9 mouse cellular contexts compared by ENCODE assay signal in the genomic region with DNA sequence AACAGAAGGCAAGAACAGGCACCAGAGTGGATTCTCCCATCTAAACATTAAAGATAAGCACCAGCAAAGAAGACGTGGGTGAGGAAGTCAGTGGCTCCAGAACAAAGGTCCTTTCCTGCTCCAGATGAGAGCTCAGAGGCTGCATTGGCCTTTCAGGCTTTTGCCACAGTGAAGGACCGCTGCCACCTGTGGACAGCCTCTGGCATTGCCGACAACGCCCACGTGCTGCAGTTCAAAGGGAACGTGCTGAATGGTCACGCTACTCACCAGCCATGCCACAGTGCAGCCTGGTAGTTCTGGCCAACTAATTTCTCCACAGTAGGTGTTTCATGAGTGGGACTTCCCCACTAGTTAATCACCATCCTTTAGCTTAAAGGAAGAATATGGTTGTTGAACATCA.
DNase-seq lines count a peak whose midpoint lies in the region; ATAC-seq and TF ChIP-seq lines count a peak whose summit lies in the region.
"Had no signal": no experiment of that assay in that cellular context is flagged by ENCODE, and none has a peak within 500 bp of the region (broad histone marks: within the 10 kb centered on the region; RNA-seq: fewer than 3 reads in every experiment).

No protein-coding gene starts in this region.

- TF ChIP-seq CTCF in thymus, adult 2 months (IDR thresholded peaks at IDR 0.05; ENCODE audit: borderline replicate concordance, control insufficient read depth, extremely low read depth, insufficient read depth, low read length, poor library complexity), result no peak

- H3K4me1 ChIP-seq in megakaryocyte, embryonic 14.5 days, result no peaks in the 10 kb centered on the region
- H3K4me1 ChIP-seq in limb, embryonic 10.5 days, result peaks cover 6% of the 10 kb centered on the region; the same call in 1 of the 2 replicates
- no peaks in the 10 kb centered on the region for H3K4me1 ChIP-seq in thymus, adult 2 months (replicated peaks; ENCODE audit: control insufficient read depth, insufficient read depth, low read length)
- H3K4me1 ChIP-seq: embryonic facial prominence, embryonic 12.5 days had no signal

- peak; percentile 87 for DNase-seq in adrenal gland, postnatal 14 days
- peak; percentile 22 for DNase-seq in gastrocnemius, adult 18-20 months (ENCODE audit: low spot score)
- DNase-seq in limb, embryonic 10.5 days (ENCODE audit: low spot score), result peak; percentile 77
- peak; percentile 55 for DNase-seq in ovary, postnatal 14 days (ENCODE audit: low spot score)
- DNase-seq in thymus, adult 2 months, result no peak

- peak overlapping the region; percentile 56 for H3K4me3 ChIP-seq in megakaryocyte, embryonic 14.5 days (replicated peaks)
- H3K4me3 ChIP-seq in limb, embryonic 10.5 days, result no peak overlapping the region
- H3K4me3 ChIP-seq in thymus, adult 2 months (ENCODE audit: control insufficient read depth, insufficient read depth, low read length), result no peak overlapping the region
- H3K4me3 ChIP-seq: embryonic facial prominence, embryonic 12.5 days; limb, embryonic 15.5 days had no signal

- ATAC-seq in megakaryocyte, adult 5-6 weeks (ENCODE audit: poor library complexity, severe bottlenecking), result no peak

- H3K9me3 ChIP-seq in megakaryocyte, embryonic 14.5 days, result peaks cover 13% of the 10 kb centered on the region; the same call in 1 of the 2 replicates
- H3K9me3 ChIP-seq in limb, embryonic 10.5 days (replicated peaks), result no peaks in the 10 kb centered on the region
- H3K9me3 ChIP-seq: embryonic facial prominence, embryonic 12.5 days; limb, embryonic 15.5 days had no signal

- H3K36me3 ChIP-seq in megakaryocyte, embryonic 14.5 days (replicated peaks; ENCODE audit: low read length), result no peaks in the 10 kb centered on the region
- no peaks in the 10 kb centered on the region for H3K36me3 ChIP-seq in limb, embryonic 10.5 days
- H3K36me3 ChIP-seq in thymus, adult 2 months (ENCODE audit: control insufficient read depth, insufficient read depth, low read length), result no peaks in the 10 kb centered on the region
- H3K36me3 ChIP-seq: embryonic facial prominence, embryonic 12.5 days; limb, embryonic 15.5 days had no signal

- H3K27me3 ChIP-seq in megakaryocyte, embryonic 14.5 days (replicated peaks), result no peaks in the 10 kb centered on the region
- H3K27me3 ChIP-seq in limb, embryonic 10.5 days (ENCODE audit: low read depth, poor library complexity, severe bottlenecking), result no peaks in the 10 kb centered on the region
- no peaks in the 10 kb centered on the region for H3K27me3 ChIP-seq in thymus, adult 2 months (ENCODE audit: control insufficient read depth, insufficient read depth, low read length)
- H3K27me3 ChIP-seq: embryonic facial prominence, embryonic 12.5 days; limb, embryonic 15.5 days had no signal

- no peak overlapping the region; the same call in 1 of the 2 replicates for H3K27ac ChIP-seq in limb, embryonic 10.5 days
- no peak overlapping the region for H3K27ac ChIP-seq in thymus, adult 2 months (ENCODE audit: control insufficient read depth, insufficient read depth, low read length)
- H3K27ac ChIP-seq: embryonic facial prominence, embryonic 12.5 days; limb, embryonic 15.5 days had no signal

- no peak for TF ChIP-seq POLR2A in thymus, adult 2 months (IDR thresholded peaks at IDR 0.05; ENCODE audit: control insufficient read depth, extremely low read depth, insufficient read depth, low read length, poor library complexity)

- 14% methylated on average over 7 of the region's 7 CpGs for WGBS in limb, embryonic 10.5 days
- WGBS in thymus, adult 2 months, result 14% methylated on average over 7 of the region's 7 CpGs
